Mouse (Mus musculus): ENCODE measurements around the gene Ndufv2.

DNA sequence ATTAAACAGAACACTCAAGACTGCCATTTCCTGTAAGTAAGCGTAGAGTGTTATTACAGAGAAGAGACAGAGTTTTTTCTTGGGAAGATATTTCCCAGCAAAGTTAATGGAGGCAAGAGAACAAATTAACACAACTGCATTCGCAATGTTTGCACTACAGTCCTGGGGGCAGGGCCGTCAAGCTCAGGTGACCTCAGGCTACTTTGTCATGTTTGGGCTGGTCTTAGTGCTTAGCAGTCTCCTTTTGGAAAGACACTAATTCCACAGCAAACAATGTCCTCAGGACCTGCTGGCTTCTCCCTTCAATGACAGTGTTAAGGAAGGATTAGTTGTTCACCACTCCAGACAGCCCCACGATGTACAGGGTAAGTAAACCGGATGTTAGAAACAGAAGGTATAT lies 60.3 kb downstream of the Ndufv2 start:
- TF ChIP-seq CTCF (IDR thresholded peaks at IDR 0.05; ENCODE audit: control insufficient read depth, insufficient read depth, low read length) (no peak), POLR2A (IDR thresholded peaks at IDR 0.05; ENCODE audit: borderline replicate concordance, control insufficient read depth, low read depth, low read length) (no peak)
